Mouse (Mus musculus) cerebellum, adult 11-12 months (tissue): Measurements from ENCODE around the gene Jph4.

Experiments used
- DNase-seq: peaks from one replicate; pipeline ENCODE4 v3.0.0; 2022

The Jph4 gene

DNA sequence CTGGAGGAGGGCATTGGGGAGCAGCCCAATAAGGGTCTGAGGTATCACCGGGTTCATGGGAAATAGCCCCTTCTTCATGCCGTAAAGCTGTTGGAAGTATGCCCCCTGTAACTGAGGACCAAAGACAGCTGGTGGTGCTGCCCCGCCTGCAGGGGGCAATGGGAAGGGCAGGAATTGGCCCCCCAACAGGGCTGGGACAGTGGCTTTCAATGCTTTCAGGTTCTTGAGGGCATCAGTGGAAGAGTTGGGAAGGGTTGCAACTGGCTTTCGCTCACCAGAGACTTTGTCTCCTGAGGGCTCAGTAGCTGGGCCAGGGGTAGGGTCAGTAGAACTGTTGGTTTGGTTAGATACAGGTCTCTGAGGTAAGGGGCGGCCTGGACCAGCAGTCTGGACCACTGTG lies 53.6 kb downstream of the Jph4 start:
- peak; percentile 55 for DNase-seq

DNA sequence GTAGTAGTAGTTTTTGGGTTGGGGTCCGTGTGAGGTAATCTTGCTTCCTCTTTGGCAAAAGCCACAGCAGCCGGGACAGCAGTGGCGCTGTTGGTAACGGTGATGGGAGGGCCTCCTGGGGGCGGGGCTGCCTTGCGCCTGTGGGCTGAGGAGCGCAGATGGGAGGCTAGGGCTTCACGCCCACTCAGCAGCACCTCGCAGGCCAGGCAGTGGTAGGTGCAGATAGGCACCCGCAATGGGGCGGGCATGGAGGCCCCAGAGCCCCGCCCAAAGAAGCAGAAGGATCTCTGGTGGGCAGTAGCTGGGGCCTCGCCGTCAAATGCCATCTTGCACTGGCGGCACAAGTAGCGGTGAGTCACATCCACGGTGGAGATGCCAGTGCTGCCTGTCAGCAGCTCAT lies 54.1 kb downstream of the Jph4 start:
- DNase-seq, result peak; percentile 84

DNA sequence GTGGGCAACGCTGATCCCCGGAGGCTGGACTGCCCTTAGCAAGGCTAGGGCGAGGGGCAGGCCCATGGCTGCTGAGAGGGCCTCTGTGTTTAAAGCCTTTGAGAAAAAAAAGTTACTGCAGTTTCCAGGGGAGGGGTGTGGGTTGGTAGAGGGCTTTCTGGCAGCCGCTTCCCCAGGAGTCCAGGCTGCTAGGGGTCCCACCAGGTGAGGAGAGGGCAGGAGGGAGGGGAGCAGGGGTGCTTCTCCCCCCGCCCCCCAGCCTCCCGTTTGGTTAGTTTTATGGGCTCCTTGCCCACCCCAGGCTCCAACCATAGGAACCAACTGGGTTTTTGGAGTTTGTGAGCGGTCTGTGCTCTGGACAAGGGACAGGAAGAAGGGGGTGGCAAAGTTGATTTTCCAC lies 54.9 kb downstream of the Jph4 start:
- DNase-seq, result no peak

DNA sequence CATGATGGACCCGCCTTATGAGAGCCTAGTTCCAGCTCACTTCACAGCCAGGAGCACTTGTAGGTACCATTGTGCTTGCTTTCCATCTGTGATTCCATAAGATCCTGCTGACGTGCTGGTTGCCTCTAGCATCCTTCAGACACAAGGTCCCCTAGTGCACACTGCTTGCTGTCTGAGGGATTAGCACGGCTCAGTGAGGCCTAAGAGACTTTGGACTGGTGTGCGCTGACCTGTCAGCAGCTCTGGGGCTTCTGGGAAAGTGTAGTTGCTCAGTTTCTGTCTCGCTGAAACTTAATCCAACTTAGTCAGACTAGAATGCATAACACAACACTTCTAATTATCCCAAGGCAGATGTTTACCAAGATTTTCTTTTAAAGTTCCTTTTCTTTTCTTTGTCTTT lies 56.8 kb downstream of the Jph4 start:
- no peak for DNase-seq

DNA sequence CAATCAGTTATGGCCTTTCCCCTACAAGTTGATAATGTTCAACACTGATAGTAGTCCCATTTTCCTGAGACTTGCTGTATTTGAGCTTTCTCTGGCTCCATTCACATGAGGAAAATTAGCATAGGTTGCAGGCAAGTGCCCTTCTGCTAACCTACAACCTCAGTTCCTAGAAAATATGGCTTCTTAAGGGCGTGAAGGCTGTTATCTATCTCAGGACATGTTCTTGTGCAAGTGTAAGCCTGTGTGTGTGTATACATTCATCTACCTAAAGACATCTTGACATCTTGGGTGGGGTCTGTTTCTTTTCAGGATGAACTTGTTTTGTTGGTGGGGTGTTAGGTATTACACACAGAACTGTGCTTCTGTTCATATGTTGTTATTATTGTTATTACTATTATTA lies 57.7 kb downstream of the Jph4 start:
- no peak for DNase-seq
